Mouse (Mus musculus) gastrocnemius, postnatal 25 days (tissue): Measurements from ENCODE around the gene BC024978. TPM values are rescaled to one million over a fixed set of nuclear protein-coding genes. Genes with fewer than 3 reads are reported as not detected.

ENCODE experiments used
- DNase-seq: peaks from one replicate; pipeline ENCODE4 v3.0.0; 2022
- total RNA-seq, 2 experiments: library from RNA; stranded (reverse); gene quantifications; 1 replicate in 1 of 2; 2 replicates in 1 of 2; pipeline ENCODE4 v1.2.3; 2021

BC024978 gene
- total RNA-seq, 2 experiments from 2014 or later, result 12.1 to 13.0 TPM

GRCm38 (mm10) chr7:27177942-27178323 is 17.6 kb upstream of the BC024978 start:
- no peak for DNase-seq

GRCm38 (mm10) chr7:27178324-27179216 is 17.0 kb upstream of the BC024978 start, which contains the start of gene Rab4b:
Rab4b (minus strand) TSS chr7:27178896.
- DNase-seq, result peak; percentile 100

- no peak for DNase-seq
These were observed 16.2 kb upstream of the BC024978 start for GRCm38 (mm10) chr7:27179217-27179918.

GRCm38 (mm10) chr7:27180036-27180435 is 15.5 kb upstream of the BC024978 start:
- peak; percentile 62 for DNase-seq

GRCm38 (mm10) chr7:27180837-27181695 is 14.5 kb upstream of the BC024978 start, which contains the start of the genes Gm21983 and Mia:
Gm21983 (minus strand) TSS chr7:27181086.
Mia (minus strand) TSS chr7:27181157.
- DNase-seq, result no peak

- no peak for DNase-seq
These were observed 13.1 kb upstream of the BC024978 start for GRCm38 (mm10) chr7:27182498-27182897.

GRCm38 (mm10) chr7:27184964-27185363 is 10.6 kb upstream of the BC024978 start:
- no peak for DNase-seq

GRCm38 (mm10) chr7:27185986-27186385 is 9.6 kb upstream of the BC024978 start:
- no peak for DNase-seq

GRCm38 (mm10) chr7:27189271-27189931 is 6.2 kb upstream of the BC024978 start:
- no peak for DNase-seq

GRCm38 (mm10) chr7:27192434-27192833 is 3.1 kb upstream of the BC024978 start:
- DNase-seq, result no peak

GRCm38 (mm10) chr7:27193731-27194130 is 1.9 kb upstream of the BC024978 start:
- DNase-seq, result no peak

GRCm38 (mm10) chr7:27197136-27197535 is 1.6 kb downstream of the BC024978 start:
- DNase-seq, result no peak

- no peak for DNase-seq
These were observed 2.1 kb downstream of the BC024978 start for GRCm38 (mm10) chr7:27197634-27198033.

- no peak for DNase-seq
These were observed 2.8 kb downstream of the BC024978 start for GRCm38 (mm10) chr7:27198355-27198754.

GRCm38 (mm10) chr7:27198779-27199178 is 3.2 kb downstream of the BC024978 start:
- no peak for DNase-seq

GRCm38 (mm10) chr7:27203730-27204449 is 8.3 kb downstream of the BC024978 start:
- DNase-seq, result no peak

GRCm38 (mm10) chr7:27212626-27213025 is 17.0 kb downstream of the BC024978 start:
- no peak for DNase-seq

GRCm38 (mm10) chr7:27218586-27218985 is 23.0 kb downstream of the BC024978 start:
- no peak for DNase-seq

- no peak for DNase-seq
These were observed 24.4 kb downstream of the BC024978 start for GRCm38 (mm10) chr7:27219937-27220336.

- DNase-seq, result no peak
These were observed 26.4 kb downstream of the BC024978 start for GRCm38 (mm10) chr7:27221939-27222338.

- DNase-seq, result no peak
These were observed 27.0 kb downstream of the BC024978 start for GRCm38 (mm10) chr7:27222538-27222937.
